Mouse (Mus musculus) layer of hippocampus, postnatal 36 days (tissue): ENCODE results near the gene Shbg. TPM values are rescaled to one million over a fixed set of nuclear protein-coding genes. Genes with fewer than 3 reads are reported as not detected.
A peak's percentile ranks its signal among the peaks of the same experiment; 100 is the strongest.

Source experiments
- DNase-seq, 2 experiments: peaks; one replicate each; pipeline ENCODE4 v3.0.0; 2022
- total RNA-seq, 2 experiments: library from RNA; stranded (reverse); gene quantifications; 2 replicates each; pipeline ENCODE4 v1.2.3; 2021

Shbg gene
- total RNA-seq, 2 experiments from 2014 or later, result not detected

DNA sequence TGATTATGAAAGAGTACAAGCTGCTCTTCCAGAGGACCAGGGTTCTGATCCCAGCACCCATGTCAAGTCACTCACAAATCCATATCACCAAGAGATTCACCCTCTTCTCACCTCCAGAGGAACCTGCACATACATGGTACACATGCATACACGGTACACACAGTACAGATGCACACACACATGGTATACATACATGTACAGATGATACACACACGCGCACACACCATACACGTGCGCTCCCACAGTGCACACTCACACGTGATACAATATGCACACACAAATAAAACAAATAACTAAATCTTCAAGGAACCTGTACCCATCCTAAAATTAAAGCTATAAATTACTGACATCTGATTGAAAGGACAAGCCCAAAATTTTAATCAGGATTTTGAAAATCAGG is 22.9 kb downstream of the Shbg start:
- no peak for DNase-seq

DNA sequence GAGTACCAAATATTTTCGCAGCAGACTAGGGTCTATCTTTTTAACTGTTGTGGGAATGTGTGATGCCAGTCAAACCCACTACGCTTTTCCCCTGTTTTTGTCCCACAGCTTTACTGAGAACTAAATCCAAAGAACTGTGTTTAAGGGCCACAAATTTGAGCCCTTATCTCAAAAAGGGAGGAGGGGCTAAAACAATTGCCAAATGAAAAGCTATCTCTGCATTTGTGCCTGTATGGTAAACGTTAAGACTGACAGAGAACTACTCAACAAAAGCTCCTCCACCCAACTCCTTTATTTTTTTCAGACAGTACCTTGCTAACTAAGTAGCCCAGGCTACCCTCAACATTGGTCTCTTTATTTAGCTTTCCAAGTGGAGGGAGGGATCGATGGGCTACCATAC is 24.9 kb downstream of the Shbg start:
- DNase-seq, result no peak

DNA sequence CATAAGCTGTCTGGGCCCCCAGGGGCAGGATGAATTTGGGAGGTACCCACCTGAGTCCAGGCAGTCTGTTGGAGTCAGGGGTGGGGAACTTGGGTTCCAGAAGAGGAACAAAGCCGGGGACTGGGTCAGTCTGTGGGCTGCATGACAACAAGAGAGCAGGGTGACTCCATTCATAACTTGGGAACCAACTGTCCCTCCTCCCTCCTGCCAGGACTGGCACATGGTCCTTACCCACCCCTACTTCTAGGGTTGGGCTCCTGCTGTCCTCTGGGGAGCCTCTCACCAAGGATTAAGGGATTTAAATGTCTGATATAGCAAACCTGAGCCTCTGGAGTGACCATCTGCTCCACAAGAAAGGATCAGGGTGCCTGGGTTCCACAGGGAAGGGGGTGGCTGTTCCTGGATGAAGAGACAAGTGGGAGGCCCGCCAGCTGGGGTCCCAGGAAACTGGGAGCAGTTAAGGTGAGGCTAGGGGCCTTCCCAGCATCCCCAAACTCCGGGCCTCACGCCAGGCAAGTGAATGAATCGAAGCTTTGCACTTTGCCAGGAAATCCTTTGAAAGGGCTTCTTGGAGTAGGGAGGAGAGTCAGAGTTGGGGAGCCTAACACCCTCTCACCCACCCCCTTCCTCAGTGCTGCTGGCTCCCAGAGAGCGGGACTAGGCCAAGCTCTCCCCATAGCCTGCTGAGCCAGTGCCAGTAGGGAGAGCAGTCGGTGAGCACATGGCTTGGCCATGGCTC is 25.6 kb downstream of the Shbg start:
- peak; percentile 72 to 82 for DNase-seq

- no peak for DNase-seq
These were observed 26.3 kb downstream of the Shbg start for GRCm38 (mm10) chr11:69591424-69591823.

GRCm38 (mm10) chr11:69590622-69591021 is 27.1 kb downstream of the Shbg start:
- no peak for DNase-seq

DNA sequence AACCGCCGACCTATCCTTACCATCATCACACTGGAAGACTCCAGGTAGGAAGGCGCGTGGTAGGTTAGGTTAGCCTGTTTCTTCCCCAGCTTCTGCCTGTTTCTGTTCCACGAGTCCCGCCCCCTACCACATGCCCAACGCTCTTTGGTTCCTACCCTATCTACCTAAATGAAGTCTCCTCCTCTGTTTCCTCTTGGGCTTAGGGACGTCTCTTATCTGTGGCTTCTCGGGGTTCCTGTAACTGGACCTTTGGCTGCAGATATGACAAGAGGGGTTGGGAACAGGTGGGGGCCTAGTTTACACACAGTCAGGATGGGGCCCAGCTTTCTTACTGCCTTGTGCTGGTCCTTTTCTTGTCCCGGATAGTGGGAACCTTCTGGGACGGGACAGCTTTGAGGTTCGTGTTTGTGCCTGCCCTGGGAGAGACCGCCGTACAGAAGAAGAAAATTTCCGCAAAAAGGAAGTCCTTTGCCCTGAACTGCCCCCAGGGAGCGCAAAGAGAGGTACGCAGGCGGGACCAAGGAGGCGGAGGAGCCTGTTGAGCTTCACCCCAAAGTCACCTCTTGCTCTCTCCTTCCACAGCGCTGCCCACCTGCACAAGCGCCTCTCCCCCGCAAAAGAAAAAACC is 28.4 kb downstream of the Shbg start:
- no peak for DNase-seq

DNA sequence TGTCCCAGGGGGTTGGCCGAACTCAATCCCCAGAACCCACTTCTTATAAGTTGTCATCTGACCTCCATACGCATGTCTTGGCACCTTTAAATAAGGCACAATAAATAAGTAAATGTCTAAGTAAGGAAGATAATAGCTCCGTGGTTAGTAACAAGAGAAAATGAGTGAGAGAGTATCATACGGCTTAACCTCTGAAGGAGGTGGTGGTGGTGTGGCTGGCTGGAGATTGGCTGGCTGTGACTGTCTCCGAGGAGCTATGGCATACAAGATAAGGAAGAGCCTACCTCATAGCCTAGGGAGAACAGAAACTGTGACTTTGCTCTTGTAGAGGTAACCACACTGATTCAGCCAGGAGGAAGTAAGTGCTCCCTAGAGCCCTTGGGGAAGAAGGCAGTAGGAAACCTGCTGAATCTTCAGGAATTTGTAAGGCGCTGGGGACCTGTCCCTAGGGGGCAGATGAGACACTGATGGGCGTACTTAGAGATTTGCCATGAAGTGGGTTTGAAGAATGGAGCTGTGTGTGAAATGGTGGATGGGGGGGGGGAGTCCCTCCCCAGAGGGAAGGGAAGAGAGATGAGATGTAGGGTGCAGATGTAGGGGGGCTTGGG is 31.9 kb downstream of the Shbg start:
- DNase-seq, result no peak

- no peak for DNase-seq
These were observed 32.8 kb downstream of the Shbg start for GRCm38 (mm10) chr11:69584937-69585336.

DNA sequence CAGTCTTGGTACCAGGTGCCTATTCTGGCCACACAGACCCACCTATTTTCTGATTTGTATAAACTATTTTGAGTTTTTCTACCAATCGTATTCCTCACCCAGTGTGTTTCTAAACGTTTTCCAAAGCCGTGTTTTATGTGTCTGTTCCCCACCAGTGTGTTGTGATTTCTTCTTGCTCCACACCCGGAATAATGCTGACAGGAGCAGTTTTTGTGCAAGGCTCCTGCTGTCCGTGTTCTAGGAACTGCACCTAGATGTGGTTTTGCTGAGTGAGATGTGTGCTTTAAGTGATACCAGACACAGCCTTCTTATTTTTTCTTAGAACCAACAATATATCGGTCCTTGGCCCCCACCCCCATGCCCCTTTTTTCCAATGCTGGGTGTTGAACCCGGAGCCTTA is 33.7 kb downstream of the Shbg start:
- no peak for DNase-seq

GRCm38 (mm10) chr11:69582230-69582805 is 35.4 kb downstream of the Shbg start:
- no peak for DNase-seq

GRCm38 (mm10) chr11:69581814-69582213 is 35.9 kb downstream of the Shbg start:
- no peak for DNase-seq

DNA sequence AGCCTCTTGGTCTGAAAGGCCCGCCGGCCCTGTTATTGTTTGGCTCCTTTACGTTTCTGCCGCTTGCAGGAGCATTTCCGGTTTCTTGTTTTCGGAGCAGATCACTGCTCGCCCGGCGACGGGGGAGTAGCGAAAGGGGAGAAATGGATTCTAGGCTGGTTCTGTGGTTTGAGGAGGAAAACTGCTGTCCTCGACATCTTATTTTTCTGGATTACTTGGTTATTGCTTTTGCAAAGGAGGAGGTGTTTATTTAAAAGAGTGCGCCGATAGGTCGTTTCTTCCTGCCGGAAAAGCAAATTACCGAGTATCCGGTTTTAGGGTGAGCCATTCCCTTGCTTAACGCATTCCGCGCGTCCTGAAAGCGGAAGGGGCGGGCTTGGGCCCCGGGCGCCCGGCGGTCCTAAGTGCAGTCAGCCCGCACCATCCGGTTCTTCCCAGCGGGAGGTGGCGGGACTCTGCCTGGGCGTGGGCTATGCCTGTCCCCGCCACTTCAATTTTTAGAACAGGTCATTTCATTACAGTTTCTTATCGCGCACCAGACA is 36.5 kb downstream of the Shbg start:
- DNase-seq, result peak; percentile 91

- DNase-seq, result peak in 1 of 2 experiments; percentile 25
These were observed 37.0 kb downstream of the Shbg start for GRCm38 (mm10) chr11:69580572-69581146.

DNA sequence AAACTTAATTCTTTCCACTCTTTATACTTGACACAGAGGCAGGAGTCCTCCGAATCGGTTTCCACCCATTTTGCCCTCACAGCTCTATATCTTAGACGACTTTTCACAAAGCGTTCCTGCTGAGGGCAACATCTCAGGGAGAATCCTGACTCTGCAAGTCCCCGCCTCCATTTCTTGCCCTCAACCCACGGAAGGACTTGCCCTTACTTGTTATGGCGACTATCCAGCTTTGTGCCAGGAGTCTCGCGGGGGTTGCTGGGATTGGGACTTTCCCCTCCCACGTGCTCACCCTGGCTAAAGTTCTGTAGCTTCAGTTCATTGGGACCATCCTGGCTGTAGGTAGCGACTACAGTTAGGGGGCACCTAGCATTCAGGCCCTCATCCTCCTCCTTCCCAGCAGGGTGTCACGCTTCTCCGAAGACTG is 37.6 kb downstream of the Shbg start, which contains the start of the genes Wrap53 and Trp53:
Gene Wrap53 (minus strand): TSS at position 165 of the 424 bp plus-strand sequence.
Gene Trp53 (plus strand): TSS at position 269 of the 424 bp plus-strand sequence.
- DNase-seq, result peak; percentile 87 to 89

GRCm38 (mm10) chr11:69579128-69580017 is 38.3 kb downstream of the Shbg start:
- DNase-seq, result peak; percentile 97 to 99

- DNase-seq, result no peak
These were observed 39.4 kb downstream of the Shbg start for GRCm38 (mm10) chr11:69578301-69578700.

DNA sequence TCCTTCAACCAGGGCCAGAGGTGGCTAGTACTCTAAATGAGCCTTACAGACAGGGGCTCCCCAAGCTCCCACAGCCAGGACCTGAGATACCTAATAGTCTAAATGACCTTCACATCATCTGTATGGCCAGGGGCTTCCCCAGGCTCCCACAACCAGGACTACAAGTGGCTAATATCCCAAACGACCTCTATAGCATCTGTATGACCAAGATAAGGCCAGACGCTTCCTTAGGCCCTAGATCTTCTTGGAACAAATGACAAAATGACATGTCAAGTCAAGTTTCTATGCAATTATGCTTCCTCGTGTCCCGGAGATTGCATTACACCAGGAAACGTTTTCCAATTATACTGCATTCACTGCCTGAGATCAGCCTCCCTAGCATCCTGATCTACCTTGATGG is 41.4 kb downstream of the Shbg start:
- DNase-seq, result no peak

DNA sequence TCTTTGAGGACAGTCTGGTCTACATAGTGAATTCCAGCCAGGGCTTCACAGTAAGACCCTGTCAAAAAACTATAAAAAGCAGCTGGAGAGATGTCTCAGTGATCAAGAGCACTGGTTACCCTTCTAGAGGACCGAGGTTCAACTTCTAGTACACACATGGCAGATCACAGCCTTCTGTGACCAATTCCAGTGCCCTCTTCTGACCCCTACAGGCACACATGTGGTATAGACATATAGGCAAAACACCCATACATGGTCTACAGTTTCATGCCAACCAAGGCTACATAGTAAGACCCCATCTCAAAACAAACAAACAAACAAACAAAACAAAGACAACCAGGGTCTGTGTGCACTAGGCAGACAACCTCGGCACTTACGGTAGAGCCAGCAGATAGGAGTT is 42.5 kb downstream of the Shbg start:
- DNase-seq, result no peak

GRCm38 (mm10) chr11:69565131-69565530 is 52.6 kb downstream of the Shbg start:
- DNase-seq, result no peak
